Mouse (Mus musculus) heart, adult 2 months (tissue): ENCODE data around the gene Setx.
A peak's percentile ranks its signal among the peaks of the same experiment; 100 is the strongest.

ENCODE experiments used
- EP300 ChIP-seq: fragments of 200-500 bp; IDR thresholded peaks from 2 replicates; pipeline ENCODE4 v1.6.1; 2011; ENCODE audit warnings: low read depth, low read length, control low read depth; ENCODE audit not compliant: insufficient read depth
- POLR2A ChIP-seq: fragments of 200-500 bp; IDR thresholded peaks from 2 replicates; pipeline ENCODE4 v1.6.1; 2011; ENCODE audit warnings: mild to moderate bottlenecking, low read depth, low read length, control low read depth; ENCODE audit not compliant: insufficient read depth

GRCm38 (mm10) chr2:29199909-29200308 is 75.9 kb downstream of the Setx start:
- 0 out of 2 replicates have a peak, but pooled peaks have one; percentile 58 for TF ChIP-seq EP300
- TF ChIP-seq POLR2A, result no peak
